Mouse (Mus musculus) spleen, adult 2 months (tissue): ENCODE measurements around the gene 1700008O03Rik. TPM values are rescaled to one million over a fixed set of nuclear protein-coding genes. Genes with fewer than 3 reads are reported as not detected.

ENCODE experiments used
- DNase-seq, 2 experiments: peaks; one replicate each; pipeline versions ENCODE4 v3.0.0 to v3.0.0-alpha.2; 2012 to 2021; ENCODE audit warnings: low spot score in 2 of 2, low read depth in 1 of 2
- H3K27ac ChIP-seq: fragments of 200-500 bp; 2 replicates; pipeline ENCODE4 v1.5.1; 2012; ENCODE audit warnings: low read length, inconsistent platforms; ENCODE audit not compliant: insufficient read depth
- H3K27me3 ChIP-seq: fragments of 200-500 bp; 2 replicates; pipeline ENCODE4 v1.6.1; 2012; ENCODE audit warnings: mild to moderate bottlenecking, moderate library complexity, low read length, inconsistent platforms; ENCODE audit not compliant: control insufficient read depth, insufficient read depth
- H3K36me3 ChIP-seq: fragments of 200-500 bp; 2 replicates; pipeline ENCODE4 v1.6.1; 2012; ENCODE audit warnings: mild to moderate bottlenecking, low read length, inconsistent platforms; ENCODE audit not compliant: control insufficient read depth, insufficient read depth
- H3K4me1 ChIP-seq: fragments of 200-500 bp; 2 replicates; pipeline ENCODE4 v1.6.1; 2011; ENCODE audit warnings: inconsistent platforms; ENCODE audit not compliant: control insufficient read depth, insufficient read depth, insufficient read length
- H3K4me3 ChIP-seq: fragments of 200-500 bp; 2 replicates; pipeline ENCODE4 v1.5.1; 2011; ENCODE audit warnings: mild to moderate bottlenecking, inconsistent platforms; ENCODE audit not compliant: insufficient read depth, insufficient read length; ENCODE audit errors: extremely low read depth
- CTCF ChIP-seq: fragments of 200-500 bp; IDR thresholded peaks from 2 replicates; pipeline ENCODE4 v1.5.1; 2011; ENCODE audit warnings: mild to moderate bottlenecking, inconsistent platforms; ENCODE audit not compliant: insufficient read depth, insufficient read length, insufficient replicate concordance; ENCODE audit errors: extremely low read depth
- POLR2A ChIP-seq: fragments of 200-500 bp; IDR thresholded peaks from 2 replicates; pipeline ENCODE4 v1.6.1; 2011; ENCODE audit warnings: low read depth, low read length, inconsistent platforms
- WGBS: fragments of 180-500 bp; shearing (Covaris S2); methylation state at CpG from one replicate; pipeline ENCODE4 v1.1.7; 2018; 5-methylcytosine and 5-hydroxymethylcytosine counted together
- polyA plus RNA-seq: library from polyadenylated mRNA; depleted of rRNA; stranded (reverse); fragments of >200 nt; gene quantifications from 2 replicates; pipeline ENCODE4 v1.2.3, GENCODE M21; 2012

The 1700008O03Rik gene
- polyA plus RNA-seq, 1 experiment: 0.40 TPM

- H3K27me3 ChIP-seq: peaks cover 36% of the 10 kb centered on the region
- DNase-seq: no peak
- H3K36me3 ChIP-seq: no peaks in the 10 kb centered on the region
- WGBS: 9% methylated on average over 35 of the region's 35 CpGs
- no peak overlapping the region for H3K4me3 ChIP-seq
- peaks cover 9% of the 10 kb centered on the region for H3K4me1 ChIP-seq
- no peak for TF ChIP-seq POLR2A
- no peak for TF ChIP-seq CTCF
- H3K27ac ChIP-seq: no peak overlapping the region
Measured at GRCm38 (mm10) chr7:44356590-44357481, 28.8 kb downstream of the 1700008O03Rik start.

- Histone ChIP-seq H3K27me3 (peaks cover 39% of the 10 kb centered on the region), H3K36me3 (no peaks in the 10 kb centered on the region), H3K27ac (no peak overlapping the region), H3K4me3 (no peak overlapping the region), H3K4me1 (peaks cover 6% of the 10 kb centered on the region)
- no peak for DNase-seq
- 79% methylated on average over 6 of the region's 6 CpGs for WGBS
- no peak for TF ChIP-seq CTCF
- no peak for TF ChIP-seq POLR2A
Measured at GRCm38 (mm10) chr7:44355411-44355810, 30.2 kb downstream of the 1700008O03Rik start.

- no peak overlapping the region for H3K4me3 ChIP-seq
- no peak overlapping the region for H3K27ac ChIP-seq
- DNase-seq: no peak
- TF ChIP-seq POLR2A (no peak), CTCF (no peak)
- H3K36me3 ChIP-seq: no peaks in the 10 kb centered on the region
- H3K4me1 ChIP-seq: peaks cover 2% of the 10 kb centered on the region
- H3K27me3 ChIP-seq: peaks cover 39% of the 10 kb centered on the region
- WGBS: 6% methylated on average over 35 of the region's 35 CpGs
Measured at GRCm38 (mm10) chr7:44353601-44354340, 31.8 kb downstream of the 1700008O03Rik start.

- no peaks in the 10 kb centered on the region for H3K36me3 ChIP-seq
- H3K27ac ChIP-seq: no peak overlapping the region
- peaks cover 39% of the 10 kb centered on the region for H3K27me3 ChIP-seq
- peaks cover 2% of the 10 kb centered on the region; the same call in 1 of the 2 replicates for H3K4me1 ChIP-seq
- WGBS: 7% methylated on average over 68 of the region's 71 CpGs
- no peak for TF ChIP-seq POLR2A
- no peak for TF ChIP-seq CTCF
- DNase-seq: no peak
- no peak overlapping the region for H3K4me3 ChIP-seq
Measured at GRCm38 (mm10) chr7:44352750-44353600, 32.6 kb downstream of the 1700008O03Rik start.

- no peak overlapping the region for H3K4me3 ChIP-seq
- H3K27me3 ChIP-seq: peaks cover 33% of the 10 kb centered on the region
- 11% methylated on average over 71 of the region's 71 CpGs for WGBS
- no peaks in the 10 kb centered on the region for H3K36me3 ChIP-seq
- no peak for TF ChIP-seq CTCF
- TF ChIP-seq POLR2A: no peak
- H3K27ac ChIP-seq: no peak overlapping the region
- peaks cover 2% of the 10 kb centered on the region; the same call in 1 of the 2 replicates for H3K4me1 ChIP-seq
- no peak for DNase-seq
Measured at GRCm38 (mm10) chr7:44351881-44352749, 33.5 kb downstream of the 1700008O03Rik start.
